Mouse (Mus musculus): ENCODE measurements around the gene Cabcoco1. TPM values are rescaled to one million over a fixed set of nuclear protein-coding genes. Genes with fewer than 3 reads are reported as not detected.

The Cabcoco1 gene
- polyA plus RNA-seq, 1 experiment, result not detected

- no peak for TF ChIP-seq POLR2A (IDR thresholded peaks at IDR 0.05; ENCODE audit: borderline replicate concordance, low read depth, low read length)
- no peak for TF ChIP-seq CTCF (IDR thresholded peaks at IDR 0.05; ENCODE audit: low read depth, low read length)
These were observed 10.9 kb upstream of the Cabcoco1 start for GRCm38 (mm10) chr10:68552556-68552955.

GRCm38 (mm10) chr10:68551316-68551715 lies 9.6 kb upstream of the Cabcoco1 start:
- no peak for TF ChIP-seq POLR2A (IDR thresholded peaks at IDR 0.05; ENCODE audit: borderline replicate concordance, low read depth, low read length)
- Histone ChIP-seq H3K4me3 (ENCODE audit: insufficient read depth, low read length) (no peak overlapping the region), H3K27ac (ENCODE audit: insufficient read depth, low read depth, low read length) (no peak overlapping the region), H3K4me1 (ENCODE audit: control insufficient read depth, insufficient read depth, low read length) (no peaks in the 10 kb centered on the region)

More at GRCm38 (mm10) chr10:68552556-68552955, 10.9 kb upstream of the Cabcoco1 start:
- Histone ChIP-seq H3K4me3 (ENCODE audit: insufficient read depth, low read length) (no peak overlapping the region), H3K27ac (ENCODE audit: insufficient read depth, low read depth, low read length) (no peak overlapping the region), H3K4me1 (ENCODE audit: control insufficient read depth, insufficient read depth, low read length) (no peaks in the 10 kb centered on the region)

GRCm38 (mm10) chr10:68550668-68551267 lies 9.1 kb upstream of the Cabcoco1 start:
- TF ChIP-seq POLR2A (IDR thresholded peaks at IDR 0.05; ENCODE audit: borderline replicate concordance, low read depth, low read length) (no peak), CTCF (IDR thresholded peaks at IDR 0.05; ENCODE audit: low read depth, low read length) (no peak)

GRCm38 (mm10) chr10:68543107-68543506 lies 1.4 kb upstream of the Cabcoco1 start:
- no peaks in the 10 kb centered on the region for H3K4me1 ChIP-seq (ENCODE audit: control insufficient read depth, insufficient read depth, low read length)
- no peak overlapping the region for H3K27ac ChIP-seq (ENCODE audit: insufficient read depth, low read depth, low read length)
- no peak overlapping the region for H3K4me3 ChIP-seq (ENCODE audit: insufficient read depth, low read length)
- TF ChIP-seq CTCF (IDR thresholded peaks at IDR 0.05; ENCODE audit: low read depth, low read length) (no peak), POLR2A (IDR thresholded peaks at IDR 0.05; ENCODE audit: borderline replicate concordance, low read depth, low read length) (no peak)

More at GRCm38 (mm10) chr10:68550668-68551267, 9.1 kb upstream of the Cabcoco1 start:
- Histone ChIP-seq H3K4me1 (ENCODE audit: control insufficient read depth, insufficient read depth, low read length) (no peaks in the 10 kb centered on the region), H3K4me3 (ENCODE audit: insufficient read depth, low read length) (no peak overlapping the region), H3K27ac (ENCODE audit: insufficient read depth, low read depth, low read length) (no peak overlapping the region)

- no peak overlapping the region; the same call in 1 of the 2 replicates for H3K4me3 ChIP-seq (ENCODE audit: insufficient read depth, low read length)
- H3K27ac ChIP-seq (ENCODE audit: insufficient read depth, low read depth, low read length), result no peak overlapping the region
- TF ChIP-seq POLR2A (IDR thresholded peaks at IDR 0.05; ENCODE audit: borderline replicate concordance, low read depth, low read length) (no peak), CTCF (IDR thresholded peaks at IDR 0.05; ENCODE audit: low read depth, low read length) (no peak)
- H3K4me1 ChIP-seq (ENCODE audit: control insufficient read depth, insufficient read depth, low read length), result no peaks in the 10 kb centered on the region
These were observed 286 bp upstream of the Cabcoco1 start for GRCm38 (mm10) chr10:68541943-68542420.

- no peaks in the 10 kb centered on the region for H3K4me1 ChIP-seq (ENCODE audit: control insufficient read depth, insufficient read depth, low read length)
- no peak overlapping the region for H3K27ac ChIP-seq (ENCODE audit: insufficient read depth, low read depth, low read length)
- no peak for TF ChIP-seq POLR2A (IDR thresholded peaks at IDR 0.05; ENCODE audit: borderline replicate concordance, low read depth, low read length)
- TF ChIP-seq CTCF (IDR thresholded peaks at IDR 0.05; ENCODE audit: low read depth, low read length), result no peak
- H3K4me3 ChIP-seq (ENCODE audit: insufficient read depth, low read length), result no peak overlapping the region
These were observed 1.1 kb downstream of the Cabcoco1 start for GRCm38 (mm10) chr10:68540612-68541011.

- no peak overlapping the region for H3K27ac ChIP-seq (ENCODE audit: insufficient read depth, low read depth, low read length)
- TF ChIP-seq CTCF (IDR thresholded peaks at IDR 0.05; ENCODE audit: low read depth, low read length), result no peak
- no peaks in the 10 kb centered on the region for H3K4me1 ChIP-seq (ENCODE audit: control insufficient read depth, insufficient read depth, low read length)
- no peak overlapping the region for H3K4me3 ChIP-seq (ENCODE audit: insufficient read depth, low read length)
These were observed 4.3 kb downstream of the Cabcoco1 start for GRCm38 (mm10) chr10:68537261-68537950.

- no peaks in the 10 kb centered on the region for H3K4me1 ChIP-seq (ENCODE audit: control insufficient read depth, insufficient read depth, low read length)
- no peak overlapping the region for H3K4me3 ChIP-seq (ENCODE audit: insufficient read depth, low read length)
- TF ChIP-seq POLR2A (IDR thresholded peaks at IDR 0.05; ENCODE audit: borderline replicate concordance, low read depth, low read length), result no peak
- no peak for TF ChIP-seq CTCF (IDR thresholded peaks at IDR 0.05; ENCODE audit: low read depth, low read length)
- no peak overlapping the region for H3K27ac ChIP-seq (ENCODE audit: insufficient read depth, low read depth, low read length)
These were observed 12.2 kb downstream of the Cabcoco1 start for GRCm38 (mm10) chr10:68529364-68530049.

- no peak for TF ChIP-seq POLR2A (IDR thresholded peaks at IDR 0.05; ENCODE audit: borderline replicate concordance, low read depth, low read length)
- no peak for TF ChIP-seq CTCF (IDR thresholded peaks at IDR 0.05; ENCODE audit: low read depth, low read length)
- Histone ChIP-seq H3K4me3 (ENCODE audit: insufficient read depth, low read length) (no peak overlapping the region), H3K27ac (ENCODE audit: insufficient read depth, low read depth, low read length) (no peak overlapping the region), H3K4me1 (ENCODE audit: control insufficient read depth, insufficient read depth, low read length) (no peaks in the 10 kb centered on the region)
These were observed 12.7 kb downstream of the Cabcoco1 start for GRCm38 (mm10) chr10:68528958-68529357.

GRCm38 (mm10) chr10:68522106-68522505 lies 19.6 kb downstream of the Cabcoco1 start:
- no peaks in the 10 kb centered on the region for H3K4me1 ChIP-seq (ENCODE audit: control insufficient read depth, insufficient read depth, low read length)
- H3K4me3 ChIP-seq (ENCODE audit: insufficient read depth, low read length), result no peak overlapping the region
- no peak overlapping the region for H3K27ac ChIP-seq (ENCODE audit: insufficient read depth, low read depth, low read length)
- TF ChIP-seq CTCF (IDR thresholded peaks at IDR 0.05; ENCODE audit: low read depth, low read length) (no peak), POLR2A (IDR thresholded peaks at IDR 0.05; ENCODE audit: borderline replicate concordance, low read depth, low read length) (no peak)
